Mouse (Mus musculus): Measurements from ENCODE around the gene Psd. TPM values are rescaled to one million over a fixed set of nuclear protein-coding genes. Genes with fewer than 3 reads are reported as not detected.

The Psd gene
- polyA plus RNA-seq, 1 experiment, result 617 TPM

GRCm38 (mm10) chr19:46329951-46330350 is 3.0 kb upstream of the Psd start:
- Histone ChIP-seq H3K27ac (ENCODE audit: insufficient read depth, low read length) (no peak overlapping the region), H3K4me1 (ENCODE audit: control insufficient read depth, insufficient read depth, low read length) (no peaks in the 10 kb centered on the region), H3K4me3 (ENCODE audit: insufficient read depth, low read length) (no peak overlapping the region; the same call in 1 of the 2 replicates)
- TF ChIP-seq POLR2A (IDR thresholded peaks at IDR 0.05; ENCODE audit: extremely low read depth, insufficient read depth, low read length) (peak; percentile 50; the same call in 1 of the 2 replicates), CTCF (IDR thresholded peaks at IDR 0.05; ENCODE audit: extremely low read depth, insufficient read depth, low read length) (peak; percentile 67)

DNA sequence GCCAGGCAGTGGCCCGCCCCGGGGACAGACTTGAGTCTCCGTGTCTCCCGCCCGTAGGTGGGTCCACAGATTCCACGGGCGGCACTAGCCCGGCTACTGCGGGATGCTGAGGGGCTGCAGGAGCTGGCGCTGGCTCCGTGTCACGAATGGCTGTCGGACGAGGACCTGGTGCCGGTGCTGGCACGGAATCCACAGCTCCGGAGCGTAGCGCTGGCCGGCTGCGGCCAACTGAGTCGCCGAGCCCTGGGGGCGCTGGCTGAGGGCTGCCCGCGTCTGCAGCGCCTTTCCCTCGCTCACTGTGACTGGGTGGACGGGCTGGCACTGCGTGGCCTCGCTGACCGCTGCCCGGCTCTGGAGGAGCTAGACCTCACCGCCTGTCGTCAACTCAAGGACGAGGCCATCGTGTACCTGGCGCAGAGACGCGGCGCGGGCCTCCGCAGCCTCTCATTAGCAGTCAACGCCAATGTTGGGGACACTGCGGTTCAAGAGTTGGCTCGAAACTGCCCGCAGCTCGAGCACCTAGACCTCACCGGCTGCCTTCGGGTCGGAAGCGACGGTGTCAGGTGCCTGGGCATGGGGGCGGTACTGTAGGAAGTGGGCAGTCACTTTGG is 2.2 kb upstream of the Psd start:
- H3K4me3 ChIP-seq (ENCODE audit: insufficient read depth, low read length), result peak overlapping the region; percentile 67
- peak overlapping the region; percentile 92 for H3K27ac ChIP-seq (ENCODE audit: insufficient read depth, low read length)
- TF ChIP-seq CTCF (IDR thresholded peaks at IDR 0.05; ENCODE audit: extremely low read depth, insufficient read depth, low read length), result no peak
- no peak for TF ChIP-seq POLR2A (IDR thresholded peaks at IDR 0.05; ENCODE audit: extremely low read depth, insufficient read depth, low read length)
- H3K4me1 ChIP-seq (ENCODE audit: control insufficient read depth, insufficient read depth, low read length), result no peaks in the 10 kb centered on the region

- Histone ChIP-seq H3K4me3 (ENCODE audit: insufficient read depth, low read length) (peak within 1 kb of the TSS; percentile 67), H3K4me1 (ENCODE audit: control insufficient read depth, insufficient read depth, low read length) (no peaks in the 10 kb centered on the region), H3K27ac (ENCODE audit: insufficient read depth, low read length) (peak within 1 kb of the TSS; percentile 92)
- TF ChIP-seq CTCF (IDR thresholded peaks at IDR 0.05; ENCODE audit: extremely low read depth, insufficient read depth, low read length) (no peak), POLR2A (IDR thresholded peaks at IDR 0.05; ENCODE audit: extremely low read depth, insufficient read depth, low read length) (peak; percentile 77; the same call in 1 of the 2 replicates)
Measured at GRCm38 (mm10) chr19:46328081-46329030, 1.4 kb upstream of the Psd start, which contains the start of gene Fbxl15. TSS of gene Fbxl15 (plus strand) at chr19:46328184.

GRCm38 (mm10) chr19:46327531-46328064 is 642 bp upstream of the Psd start:
- H3K4me3 ChIP-seq (ENCODE audit: insufficient read depth, low read length), result peak overlapping the region; percentile 67
- H3K4me1 ChIP-seq (ENCODE audit: control insufficient read depth, insufficient read depth, low read length), result peaks cover 2% of the 10 kb centered on the region; the same call in 1 of the 2 replicates
- peak overlapping the region; percentile 74 for H3K27ac ChIP-seq (ENCODE audit: insufficient read depth, low read length)
- TF ChIP-seq POLR2A (IDR thresholded peaks at IDR 0.05; ENCODE audit: extremely low read depth, insufficient read depth, low read length), result no peak
- no peak for TF ChIP-seq CTCF (IDR thresholded peaks at IDR 0.05; ENCODE audit: extremely low read depth, insufficient read depth, low read length)

DNA sequence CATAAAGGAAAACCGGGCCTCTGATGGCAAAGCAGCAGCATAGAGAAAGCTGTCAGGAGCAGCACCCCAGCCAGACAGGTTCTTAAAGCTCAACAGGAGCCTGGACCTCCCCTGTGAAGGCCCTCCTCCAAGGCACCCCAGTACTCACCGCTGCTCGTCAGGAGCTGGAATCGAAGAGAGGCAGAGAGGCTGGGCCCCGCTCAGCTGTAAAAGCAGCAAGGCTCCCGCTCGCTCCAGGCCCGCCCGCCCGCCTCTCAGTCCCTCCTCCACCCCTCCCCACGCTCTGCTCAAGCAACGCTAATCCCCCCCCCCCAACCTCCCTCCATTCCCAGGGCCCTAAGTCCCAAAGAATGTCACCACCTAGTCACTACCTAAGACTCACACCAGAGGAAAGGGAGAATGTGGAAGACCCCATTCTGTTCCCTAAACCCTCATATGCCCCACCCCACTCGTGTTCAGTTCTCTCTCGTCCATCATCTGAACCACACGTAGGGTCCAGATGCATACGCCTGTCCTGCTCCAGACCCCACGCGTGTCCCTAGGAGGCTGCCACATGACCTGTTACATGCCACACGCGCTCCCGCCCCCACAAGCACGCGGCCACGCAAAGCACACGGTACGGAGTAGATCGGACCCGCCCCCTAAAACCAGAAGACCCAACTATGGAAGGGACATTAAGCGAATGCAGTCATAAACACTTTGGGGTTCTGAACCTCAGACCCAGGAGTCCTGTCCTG is 769 bp downstream of the Psd start:
- H3K27ac ChIP-seq (ENCODE audit: insufficient read depth, low read length), result peak overlapping the region; percentile 11
- no peak for TF ChIP-seq CTCF (IDR thresholded peaks at IDR 0.05; ENCODE audit: extremely low read depth, insufficient read depth, low read length)
- TF ChIP-seq POLR2A (IDR thresholded peaks at IDR 0.05; ENCODE audit: extremely low read depth, insufficient read depth, low read length), result 0 out of 2 replicates have a peak, but pooled peaks have one; percentile 25
- H3K4me3 ChIP-seq (ENCODE audit: insufficient read depth, low read length), result peak overlapping the region; percentile 67
- peaks cover 6% of the 10 kb centered on the region for H3K4me1 ChIP-seq (ENCODE audit: control insufficient read depth, insufficient read depth, low read length)

- Histone ChIP-seq H3K4me1 (ENCODE audit: control insufficient read depth, insufficient read depth, low read length) (peaks cover 6% of the 10 kb centered on the region), H3K27ac (ENCODE audit: insufficient read depth, low read length) (no peak overlapping the region), H3K4me3 (ENCODE audit: insufficient read depth, low read length) (no peak overlapping the region)
- TF ChIP-seq POLR2A (IDR thresholded peaks at IDR 0.05; ENCODE audit: extremely low read depth, insufficient read depth, low read length) (no peak), CTCF (IDR thresholded peaks at IDR 0.05; ENCODE audit: extremely low read depth, insufficient read depth, low read length) (no peak)
Measured at GRCm38 (mm10) chr19:46324918-46325317, 2.0 kb downstream of the Psd start.

GRCm38 (mm10) chr19:46324366-46324765 is 2.6 kb downstream of the Psd start:
- H3K4me1 ChIP-seq (ENCODE audit: control insufficient read depth, insufficient read depth, low read length), result peaks cover 10% of the 10 kb centered on the region
- H3K4me3 ChIP-seq (ENCODE audit: insufficient read depth, low read length), result no peak overlapping the region
- H3K27ac ChIP-seq (ENCODE audit: insufficient read depth, low read length), result no peak overlapping the region
- TF ChIP-seq CTCF (IDR thresholded peaks at IDR 0.05; ENCODE audit: extremely low read depth, insufficient read depth, low read length) (no peak), POLR2A (IDR thresholded peaks at IDR 0.05; ENCODE audit: extremely low read depth, insufficient read depth, low read length) (no peak)

DNA sequence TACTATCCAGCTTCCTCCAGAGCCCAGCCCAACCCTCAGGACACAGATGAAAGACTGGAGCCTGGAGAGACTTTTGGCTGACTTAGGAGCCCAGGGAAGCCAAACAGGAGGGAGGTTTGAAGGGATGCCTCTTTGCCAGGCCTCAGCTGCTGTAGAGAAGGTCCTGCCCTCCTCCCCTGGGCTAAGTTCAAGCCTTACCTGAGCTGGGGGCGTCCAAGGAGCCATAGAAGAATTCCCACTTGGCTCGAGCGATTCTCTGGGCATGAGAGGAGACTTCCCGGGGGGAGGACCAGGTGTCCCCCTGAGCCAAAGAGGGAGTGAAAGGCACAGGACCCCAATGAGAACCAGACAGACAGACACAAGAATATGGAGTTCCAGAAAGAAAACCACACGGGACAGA is 3.2 kb downstream of the Psd start:
- H3K27ac ChIP-seq (ENCODE audit: insufficient read depth, low read length), result no peak overlapping the region
- no peak overlapping the region for H3K4me3 ChIP-seq (ENCODE audit: insufficient read depth, low read length)
- peaks cover 10% of the 10 kb centered on the region for H3K4me1 ChIP-seq (ENCODE audit: control insufficient read depth, insufficient read depth, low read length)
- no peak for TF ChIP-seq POLR2A (IDR thresholded peaks at IDR 0.05; ENCODE audit: extremely low read depth, insufficient read depth, low read length)
- no peak for TF ChIP-seq CTCF (IDR thresholded peaks at IDR 0.05; ENCODE audit: extremely low read depth, insufficient read depth, low read length)
